ENCODE assay signal across 24 mouse cellular contexts in genomic region chr5:30119163-30119562, GRCm38 (mm10). TPM values are rescaled to one million over a fixed set of nuclear protein-coding genes. Genes with fewer than 3 reads are reported as not detected.
DNase-seq lines count a peak whose midpoint lies in the region; ATAC-seq and TF ChIP-seq lines count a peak whose summit lies in the region.
"Had no signal": no experiment of that assay in that cellular context is flagged by ENCODE, and none has a peak within 500 bp of the region (broad histone marks: within the 10 kb centered on the region; RNA-seq: fewer than 3 reads in every experiment).

No protein-coding gene starts in this region.

- no peak for TF ChIP-seq CTCF in intestine, postnatal 0 days (IDR thresholded peaks at IDR 0.05; ENCODE audit: low read depth)
- no peak for TF ChIP-seq CTCF in kidney, adult 2 months (conservative IDR thresholded peaks at IDR 0.05; ENCODE audit: insufficient read depth, insufficient read length, low read depth, low read length)

- H3K27me3 ChIP-seq in intestine, embryonic 16.5 days (replicated peaks; ENCODE audit: control insufficient read depth, insufficient read depth, low read length): no peaks in the 10 kb centered on the region
- peaks cover 7% of the 10 kb centered on the region for H3K27me3 ChIP-seq in intestine, postnatal 0 days (replicated peaks; ENCODE audit: control insufficient read depth, insufficient read depth, low read length)
- no peaks in the 10 kb centered on the region for H3K27me3 ChIP-seq in kidney, adult 2 months (replicated peaks; ENCODE audit: control insufficient read depth, insufficient read depth, low read length)
- H3K27me3 ChIP-seq in kidney, embryonic 15.5 days: peaks cover 24% of the 10 kb centered on the region
- H3K27me3 ChIP-seq: hindbrain, embryonic 13.5 days had no signal

- 74% methylated on average over 6 of the region's 6 CpGs for WGBS in intestine, embryonic 16.5 days
- 68% methylated on average over 6 of the region's 6 CpGs for WGBS in intestine, postnatal 0 days
- 44% methylated on average over 6 of the region's 6 CpGs for WGBS in kidney, adult 2 months
- WGBS in kidney, embryonic 15.5 days: 52% methylated on average over 6 of the region's 6 CpGs

- peaks cover 11% of the 10 kb centered on the region for H3K4me1 ChIP-seq in intestine, embryonic 16.5 days (ENCODE audit: control insufficient read depth, insufficient read depth, low read length)
- 0 out of 2 replicates have a peak, but pooled peaks cover 3% of the 10 kb centered on the region for H3K4me1 ChIP-seq in intestine, postnatal 0 days (replicated peaks; ENCODE audit: control insufficient read depth, insufficient read depth, low read length)
- H3K4me1 ChIP-seq in kidney, adult 2 months (ENCODE audit: control insufficient read depth, insufficient read depth, low read length): peaks cover 3% of the 10 kb centered on the region; the same call in 1 of the 2 replicates
- peaks cover 19% of the 10 kb centered on the region for H3K4me1 ChIP-seq in kidney, embryonic 15.5 days

- peaks cover 19% of the 10 kb centered on the region for H3K36me3 ChIP-seq in intestine, embryonic 16.5 days (ENCODE audit: control insufficient read depth, insufficient read depth, low read length)
- peaks cover 57% of the 10 kb centered on the region for H3K36me3 ChIP-seq in intestine, postnatal 0 days (ENCODE audit: control insufficient read depth, insufficient read depth)
- H3K36me3 ChIP-seq in kidney, adult 2 months (ENCODE audit: control insufficient read depth, insufficient read depth, low read length): no peaks in the 10 kb centered on the region; the same call in 1 of the 2 replicates
- H3K36me3 ChIP-seq in kidney, embryonic 15.5 days: peaks cover 71% of the 10 kb centered on the region

- no peak overlapping the region for H3K4me3 ChIP-seq in intestine, embryonic 16.5 days (ENCODE audit: low read length)
- H3K4me3 ChIP-seq in intestine, postnatal 0 days (ENCODE audit: low read depth, low read length): no peak overlapping the region
- no peak overlapping the region for H3K4me3 ChIP-seq in kidney, adult 2 months (ENCODE audit: insufficient read depth, low read depth, low read length)
- no peak overlapping the region for H3K4me3 ChIP-seq in kidney, embryonic 15.5 days (replicated peaks)
- H3K4me3 ChIP-seq: embryonic facial prominence, embryonic 10.5 days; heart, adult 2 months; heart, embryonic 15.5 days; hindbrain, embryonic 13.5 days had no signal

- 0 out of 2 replicates have a peak overlapping the region, but pooled peaks have one; percentile 13 for H3K27ac ChIP-seq in intestine, embryonic 16.5 days (ENCODE audit: low read length)
- H3K27ac ChIP-seq in intestine, postnatal 0 days (ENCODE audit: low read depth, low read length): no peak overlapping the region
- H3K27ac ChIP-seq in kidney, adult 2 months (ENCODE audit: insufficient read depth, low read depth, low read length): no peak overlapping the region
- H3K27ac ChIP-seq in kidney, embryonic 15.5 days: 0 out of 2 replicates have a peak overlapping the region, but pooled peaks have one; percentile 41
- H3K27ac ChIP-seq: embryonic facial prominence, embryonic 10.5 days; heart, adult 2 months; heart, embryonic 15.5 days; hindbrain, embryonic 13.5 days had no signal

- ATAC-seq in intestine, embryonic 16.5 days: no peak
- ATAC-seq in intestine, postnatal 0 days: no peak
- peak; percentile 68 for ATAC-seq in kidney, embryonic 15.5 days (replicated peaks; ENCODE audit: low FRiP score)
- ATAC-seq: forebrain, embryonic 14.5 days had no signal

- H3K9ac ChIP-seq in intestine, embryonic 16.5 days (ENCODE audit: low read depth, low read length): no peak overlapping the region
- no peak overlapping the region for H3K9ac ChIP-seq in intestine, postnatal 0 days (ENCODE audit: low read depth, low read length)
- H3K9ac ChIP-seq in kidney, embryonic 15.5 days: no peak overlapping the region
- H3K9ac ChIP-seq: heart, embryonic 15.5 days; hindbrain, embryonic 13.5 days had no signal

- peak; percentile 79 for DNase-seq in kidney, adult 2 months
- peak; percentile 46 to 58 for DNase-seq in kidney, postnatal 25 days
- no peak for DNase-seq in layer of hippocampus, adult 8-10 months (ENCODE audit: low spot score in 2 of 2)
- no peak for DNase-seq in adrenal gland, postnatal 4 days (ENCODE audit: low spot score in 2 of 2)
- no peak for DNase-seq in adrenal gland, postnatal 10 days
- DNase-seq: adrenal gland, postnatal 14 days; cerebellum, adult 18-20 months; cerebellum, adult 9-11 months; cerebellum, postnatal 36 days; gastrocnemius, postnatal 10 days; heart, adult 2 months; heart, postnatal 14 days had no signal

- no peaks in the 10 kb centered on the region for H3K9me3 ChIP-seq in intestine, embryonic 16.5 days (ENCODE audit: control insufficient read depth, low read length)
- no peaks in the 10 kb centered on the region for H3K9me3 ChIP-seq in intestine, postnatal 0 days (ENCODE audit: control insufficient read depth)
- no peaks in the 10 kb centered on the region for H3K9me3 ChIP-seq in kidney, embryonic 15.5 days (replicated peaks)
- H3K9me3 ChIP-seq: embryonic facial prominence, embryonic 10.5 days; heart, embryonic 15.5 days; hindbrain, embryonic 13.5 days had no signal

- H3K4me2 ChIP-seq in intestine, embryonic 16.5 days (ENCODE audit: low read depth, low read length): no peak overlapping the region
- no peak overlapping the region for H3K4me2 ChIP-seq in intestine, postnatal 0 days (replicated peaks; ENCODE audit: low read depth)
- H3K4me2 ChIP-seq in kidney, embryonic 15.5 days: no peak overlapping the region
- H3K4me2 ChIP-seq: heart, embryonic 11.5 days; heart, embryonic 15.5 days; hindbrain, embryonic 13.5 days had no signal

- no peak for TF ChIP-seq POLR2A in kidney, adult 2 months (IDR thresholded peaks at IDR 0.05; ENCODE audit: low read depth, low read length)

RNA-seq across cellular contexts. Expression of gene 3110082J24Rik, which starts 13.3 kb away (rescaled TPM):
- polyA plus RNA-seq in intestine, embryonic 16.5 days (2015; fragmentation: Nextera tagmentation; extraction: Ambion mirVana): not detected in 2 replicates
- not detected in 2 replicates for polyA plus RNA-seq in intestine, postnatal 0 days (2015; fragmentation: Nextera tagmentation; extraction: Ambion mirVana)
- not detected in 2 replicates for polyA plus RNA-seq in kidney, adult 2 months (2012; rRNA removed)
- polyA plus RNA-seq in kidney, embryonic 15.5 days (2015; fragmentation: Nextera tagmentation; extraction: Ambion mirVana): not detected in 2 replicates
- 1 to 10 TPM; 2.0 to 3.2 (median 3.0) TPM for total RNA-seq in layer of hippocampus, adult 8-10 months (2022)
- not detected for total RNA-seq in adrenal gland, postnatal 4 days (2021)
- total RNA-seq in adrenal gland, postnatal 10 days (2021): not detected
- total RNA-seq: adrenal gland, postnatal 14 days; gastrocnemius, postnatal 10 days; heart, adult 2 months; heart, postnatal 14 days; hematopoietic stem cell, adult 5-6 weeks; MEL had no signal
- polyA plus RNA-seq: embryonic facial prominence, embryonic 14.5 days; gonadal fat pad, adult 2 months; heart, adult 2 months; heart, embryonic 11.5 days; heart, embryonic 15.5 days had no signal

RNA-seq across cellular contexts. Expression of gene Garem2, which starts 14.2 kb away (rescaled TPM):
- polyA plus RNA-seq in intestine, embryonic 16.5 days (2015; fragmentation: Nextera tagmentation; extraction: Ambion mirVana): 0.40 and 0.56 TPM in 2 replicates
- 0.20 TPM in 2 replicates for polyA plus RNA-seq in intestine, postnatal 0 days (2015; fragmentation: Nextera tagmentation; extraction: Ambion mirVana)
- 0.05 TPM in 1 of 2 replicates, not detected in the other for polyA plus RNA-seq in kidney, adult 2 months (2012; rRNA removed)
- 0.55 and 0.62 TPM in 2 replicates for polyA plus RNA-seq in kidney, embryonic 15.5 days (2015; fragmentation: Nextera tagmentation; extraction: Ambion mirVana)
- total RNA-seq in layer of hippocampus, adult 8-10 months (2022): 10 to 100 TPM; 13.2 to 14.3 (median 13.7) TPM
- total RNA-seq in adrenal gland, postnatal 4 days (2021): under 1 TPM; 0.08 to 0.23 TPM
- total RNA-seq in adrenal gland, postnatal 10 days (2021): under 1 TPM; 0.12 to 0.30 TPM
- total RNA-seq: hematopoietic stem cell, adult 5-6 weeks had no signal

RNA-seq across cellular contexts. Expression of gene Hadha, which starts 35.8 kb away (rescaled TPM):
- polyA plus RNA-seq in intestine, embryonic 16.5 days (2015; fragmentation: Nextera tagmentation; extraction: Ambion mirVana): 232 and 255 TPM in 2 replicates
- 301 and 307 TPM in 2 replicates for polyA plus RNA-seq in intestine, postnatal 0 days (2015; fragmentation: Nextera tagmentation; extraction: Ambion mirVana)
- 116 and 122 TPM in 2 replicates for polyA plus RNA-seq in kidney, adult 2 months (2012; rRNA removed)
- 149 and 156 TPM in 2 replicates for polyA plus RNA-seq in kidney, embryonic 15.5 days (2015; fragmentation: Nextera tagmentation; extraction: Ambion mirVana)
- 10 to 100 TPM; 73.3 to 81.8 (median 74.5) TPM for total RNA-seq in layer of hippocampus, adult 8-10 months (2022)
- total RNA-seq in adrenal gland, postnatal 4 days (2021): 100 to 1,000 TPM; 374 to 422 TPM
- total RNA-seq in adrenal gland, postnatal 10 days (2021): 100 to 1,000 TPM; 921 to 997 TPM

RNA-seq across cellular contexts. Expression of gene Hadhb, which starts 35.9 kb away (rescaled TPM):
- 340 and 367 TPM in 2 replicates for polyA plus RNA-seq in intestine, embryonic 16.5 days (2015; fragmentation: Nextera tagmentation; extraction: Ambion mirVana)
- polyA plus RNA-seq in intestine, postnatal 0 days (2015; fragmentation: Nextera tagmentation; extraction: Ambion mirVana): 392 and 420 TPM in 2 replicates
- 253 and 280 TPM in 2 replicates for polyA plus RNA-seq in kidney, adult 2 months (2012; rRNA removed)
- polyA plus RNA-seq in kidney, embryonic 15.5 days (2015; fragmentation: Nextera tagmentation; extraction: Ambion mirVana): 157 TPM in 2 replicates
- 100 to 1,000 TPM in 2 of 4 experiments, 10 to 100 TPM in 2; 85.7 to 106 (median 100) TPM for total RNA-seq in layer of hippocampus, adult 8-10 months (2022)
- total RNA-seq in adrenal gland, postnatal 4 days (2021): 100 to 1,000 TPM; 407 to 479 TPM
- total RNA-seq in adrenal gland, postnatal 10 days (2021): 1,000 to 10,000 TPM; 1,471 to 1,600 TPM

RNA-seq across cellular contexts. Expression of gene Tyms, which starts 45.7 kb away (rescaled TPM):
- 224 and 260 TPM in 2 replicates for polyA plus RNA-seq in intestine, embryonic 16.5 days (2015; fragmentation: Nextera tagmentation; extraction: Ambion mirVana)
- polyA plus RNA-seq in intestine, postnatal 0 days (2015; fragmentation: Nextera tagmentation; extraction: Ambion mirVana): 78.7 and 80.9 TPM in 2 replicates
- polyA plus RNA-seq in kidney, adult 2 months (2012; rRNA removed): 25.0 and 35.1 TPM in 2 replicates
- polyA plus RNA-seq in kidney, embryonic 15.5 days (2015; fragmentation: Nextera tagmentation; extraction: Ambion mirVana): 305 and 313 TPM in 2 replicates
- 1 to 10 TPM; 4.9 to 9.1 (median 6.2) TPM for total RNA-seq in layer of hippocampus, adult 8-10 months (2022)
- total RNA-seq in adrenal gland, postnatal 4 days (2021): 10 to 100 TPM; 67.7 to 73.3 TPM
- 10 to 100 TPM; 44.9 to 52.1 TPM for total RNA-seq in adrenal gland, postnatal 10 days (2021)

Comparison
In these comparisons a context has a peak if more than half of its experiments do, and no peak if none do; other contexts are left out.
1. H3K27ac ChIP-seq: peak in intestine, embryonic 16.5 days (single experiment) and kidney, embryonic 15.5 days (single experiment); none in intestine, postnatal 0 days (single experiment) and kidney, adult 2 months (single experiment).
2. DNase-seq: peak in kidney, adult 2 months (single experiment) and kidney, postnatal 25 days (2 of 2); none in layer of hippocampus, adult 8-10 months (0 of 2), adrenal gland, postnatal 4 days (0 of 2) and adrenal gland, postnatal 10 days (single experiment).